Mouse (Mus musculus) heart, embryonic 15.5 days (tissue): ENCODE results near the gene Prpf8. TPM values are rescaled to one million over a fixed set of nuclear protein-coding genes. Genes with fewer than 3 reads are reported as not detected.

Source experiments
- ATAC-seq: fragments of 200-750 bp; cut with Nextera tagmentation; replicated peaks from 2 replicates; pipeline ENCODE4 v1.8.0; 2017; ENCODE audit warnings: low read depth, moderate TSS enrichment; ENCODE audit not compliant: insufficient number of reproducible peaks, insufficient read depth, low FRiP score
- H3K27ac ChIP-seq: fragments of 300-500 bp; sonication (generic); 2 replicates; pipeline ENCODE4 v1.5.1; 2015; ENCODE audit warnings: mild to moderate bottlenecking, inconsistent platforms
- H3K27me3 ChIP-seq: fragments of 300-500 bp; sonication (generic); 2 replicates; pipeline ENCODE4 v1.6.1; 2015; ENCODE audit warnings: inconsistent platforms
- H3K36me3 ChIP-seq: fragments of 300-500 bp; sonication (generic); 2 replicates; pipeline ENCODE4 v1.6.1; 2015; ENCODE audit warnings: mild to moderate bottlenecking, inconsistent platforms
- H3K4me1 ChIP-seq: fragments of 300-500 bp; sonication (generic); replicated peaks from 2 replicates; pipeline ENCODE4 v1.6.1; 2015; ENCODE audit warnings: inconsistent platforms
- H3K4me2 ChIP-seq: fragments of 300-500 bp; sonication (generic); 2 replicates; pipeline ENCODE4 v1.6.1; 2015; ENCODE audit warnings: inconsistent platforms, mild to moderate bottlenecking, moderate library complexity
- H3K4me3 ChIP-seq: fragments of 300-500 bp; sonication (generic); 2 replicates; pipeline ENCODE4 v1.5.1; 2015; ENCODE audit warnings: mild to moderate bottlenecking, inconsistent platforms
- H3K9ac ChIP-seq: fragments of 300-500 bp; sonication (generic); 2 replicates; pipeline ENCODE4 v1.6.1; 2015; ENCODE audit warnings: mild to moderate bottlenecking, inconsistent platforms
- H3K9me3 ChIP-seq: fragments of 300-500 bp; sonication (generic); replicated peaks from 2 replicates; pipeline ENCODE4 v1.6.1; 2016; ENCODE audit warnings: inconsistent platforms
- WGBS: fragments of 180-500 bp; shearing (Covaris S2); methylation state at CpG from one replicate; pipeline ENCODE4 v1.1.7; 2015; ENCODE audit warnings: mixed read lengths; 5-methylcytosine and 5-hydroxymethylcytosine counted together
- polyA plus RNA-seq: library from polyadenylated mRNA; unstranded; fragments of >200 nt; fragmentation: Nextera tagmentation; extraction: Ambion mirVana; gene quantifications from 2 replicates; pipeline ENCODE4 v1.2.1, GENCODE M21; 2015

The Prpf8 gene
- polyA plus RNA-seq, 1 experiment from 2014 or later, result 24.8 TPM

- Histone ChIP-seq H3K27me3 (no peaks in the 10 kb centered on the region), H3K36me3 (peaks cover 3% of the 10 kb centered on the region), H3K9ac (no peak overlapping the region), H3K4me1 (peaks cover 42% of the 10 kb centered on the region), H3K27ac (peak overlapping the region; percentile 96), H3K9me3 (no peaks in the 10 kb centered on the region), H3K4me3 (peak overlapping the region; percentile 80), H3K4me2 (peak overlapping the region; percentile 82)
- 17% methylated on average over 5 of the region's 5 CpGs for WGBS
- no peak for ATAC-seq
Observed at GRCm38 (mm10) chr11:75459751-75460102, 26.9 kb upstream of the Prpf8 start.

- Histone ChIP-seq H3K36me3 (peaks cover 9% of the 10 kb centered on the region), H3K4me2 (peak overlapping the region; percentile 82), H3K9me3 (no peaks in the 10 kb centered on the region), H3K27me3 (no peaks in the 10 kb centered on the region), H3K4me3 (peak overlapping the region; percentile 80), H3K27ac (peak overlapping the region; percentile 96), H3K4me1 (peaks cover 37% of the 10 kb centered on the region), H3K9ac (peak overlapping the region; percentile 57)
- 2% methylated on average over 19 of the region's 19 CpGs for WGBS
- 0 out of 2 replicates have a peak, but pooled peaks have one; percentile 24 for ATAC-seq
Observed at GRCm38 (mm10) chr11:75460103-75460843, 26.3 kb upstream of the Prpf8 start.

- peak; percentile 90 for ATAC-seq
- under 1% methylated on average over 46 of the region's 46 CpGs for WGBS
Observed at GRCm38 (mm10) chr11:75460844-75461742, 25.5 kb upstream of the Prpf8 start, which contains the start of gene Tlcd2. Gene Tlcd2 (plus strand): TSS chr11:75461715.

GRCm38 (mm10) chr11:75461743-75462252 lies 24.8 kb upstream of the Prpf8 start:
- no peaks in the 10 kb centered on the region for H3K9me3 ChIP-seq
- peaks cover 21% of the 10 kb centered on the region for H3K36me3 ChIP-seq
- under 1% methylated on average over 29 of the region's 30 CpGs for WGBS
- peak overlapping the region; percentile 78 for H3K4me2 ChIP-seq
- peak overlapping the region; percentile 94 for H3K27ac ChIP-seq
- peak overlapping the region; percentile 80 for H3K4me3 ChIP-seq
- H3K9ac ChIP-seq, result peak overlapping the region; percentile 81
- H3K27me3 ChIP-seq, result no peaks in the 10 kb centered on the region
- peak; percentile 0; the same call in 1 of the 2 replicates for ATAC-seq
- H3K4me1 ChIP-seq, result peaks cover 36% of the 10 kb centered on the region

More at GRCm38 (mm10) chr11:75460844-75461742, 25.5 kb upstream of the Prpf8 start, which contains the start of gene Tlcd2:
- H3K4me3 ChIP-seq, result peak within 1 kb of the TSS; percentile 80
- H3K27ac ChIP-seq, result peak within 1 kb of the TSS; percentile 96
- H3K9ac ChIP-seq, result peak within 1 kb of the TSS; percentile 81
- no peaks in the 10 kb centered on the region for H3K9me3 ChIP-seq
- peaks cover 17% of the 10 kb centered on the region for H3K36me3 ChIP-seq
- no peaks in the 10 kb centered on the region for H3K27me3 ChIP-seq
- H3K4me2 ChIP-seq, result peak within 1 kb of the TSS; percentile 82
- H3K4me1 ChIP-seq, result peaks cover 36% of the 10 kb centered on the region

GRCm38 (mm10) chr11:75462253-75462783 lies 24.3 kb upstream of the Prpf8 start:
- Histone ChIP-seq H3K4me1 (peaks cover 39% of the 10 kb centered on the region), H3K9me3 (no peaks in the 10 kb centered on the region), H3K27me3 (no peaks in the 10 kb centered on the region), H3K4me3 (peak overlapping the region; percentile 80), H3K4me2 (peak overlapping the region; percentile 78), H3K9ac (peak overlapping the region; percentile 81), H3K27ac (peak overlapping the region; percentile 94), H3K36me3 (peaks cover 23% of the 10 kb centered on the region)
- 3% methylated on average over 16 of the region's 16 CpGs for WGBS
- ATAC-seq, result peak; percentile 9

- WGBS, result 1% methylated on average over 9 of the region's 9 CpGs
- ATAC-seq, result peak; percentile 52
- H3K4me2 ChIP-seq, result peak overlapping the region; percentile 78
Observed at GRCm38 (mm10) chr11:75462865-75463336, 23.7 kb upstream of the Prpf8 start.

GRCm38 (mm10) chr11:75463624-75464023 lies 23.0 kb upstream of the Prpf8 start:
- H3K36me3 ChIP-seq, result peaks cover 23% of the 10 kb centered on the region
- no peak for ATAC-seq
- H3K4me3 ChIP-seq, result peak overlapping the region; percentile 80
- WGBS, result 57% methylated on average over 4 of the region's 4 CpGs
- no peaks in the 10 kb centered on the region for H3K9me3 ChIP-seq
- no peaks in the 10 kb centered on the region for H3K27me3 ChIP-seq
- H3K27ac ChIP-seq, result peak overlapping the region; percentile 94
- no peak overlapping the region for H3K9ac ChIP-seq
- peak overlapping the region; percentile 78 for H3K4me2 ChIP-seq
- H3K4me1 ChIP-seq, result peaks cover 49% of the 10 kb centered on the region

More at GRCm38 (mm10) chr11:75462865-75463336, 23.7 kb upstream of the Prpf8 start:
- H3K9ac ChIP-seq, result peak overlapping the region; percentile 81
- no peaks in the 10 kb centered on the region for H3K9me3 ChIP-seq
- peak overlapping the region; percentile 80 for H3K4me3 ChIP-seq
- H3K27ac ChIP-seq, result peak overlapping the region; percentile 94
- peaks cover 23% of the 10 kb centered on the region for H3K36me3 ChIP-seq
- H3K4me1 ChIP-seq, result peaks cover 45% of the 10 kb centered on the region
- H3K27me3 ChIP-seq, result no peaks in the 10 kb centered on the region

GRCm38 (mm10) chr11:75464417-75464816 lies 22.2 kb upstream of the Prpf8 start:
- Histone ChIP-seq H3K9me3 (no peaks in the 10 kb centered on the region), H3K4me3 (no peak overlapping the region), H3K27me3 (no peaks in the 10 kb centered on the region), H3K36me3 (peaks cover 23% of the 10 kb centered on the region), H3K27ac (no peak overlapping the region), H3K9ac (no peak overlapping the region), H3K4me1 (peaks cover 41% of the 10 kb centered on the region), H3K4me2 (no peak overlapping the region)
- 86% methylated on average over 6 of the region's 6 CpGs for WGBS
- ATAC-seq, result no peak

GRCm38 (mm10) chr11:75465051-75465450 lies 21.6 kb upstream of the Prpf8 start:
- Histone ChIP-seq H3K27me3 (no peaks in the 10 kb centered on the region), H3K4me1 (peaks cover 35% of the 10 kb centered on the region), H3K27ac (no peak overlapping the region), H3K4me2 (no peak overlapping the region), H3K4me3 (no peak overlapping the region), H3K36me3 (peaks cover 23% of the 10 kb centered on the region), H3K9ac (no peak overlapping the region), H3K9me3 (no peaks in the 10 kb centered on the region)
- WGBS, result 88% methylated on average over 6 of the region's 6 CpGs
- no peak for ATAC-seq

GRCm38 (mm10) chr11:75466731-75467505 lies 19.7 kb upstream of the Prpf8 start:
- H3K9me3 ChIP-seq, result no peaks in the 10 kb centered on the region
- peaks cover 31% of the 10 kb centered on the region for H3K4me1 ChIP-seq
- H3K9ac ChIP-seq, result no peak overlapping the region
- ATAC-seq, result no peak
- H3K4me2 ChIP-seq, result 0 out of 2 replicates have a peak overlapping the region, but pooled peaks have one; percentile 88
- 98% methylated on average over 4 of the region's 4 CpGs for WGBS
- H3K27me3 ChIP-seq, result no peaks in the 10 kb centered on the region
- H3K36me3 ChIP-seq, result peaks cover 23% of the 10 kb centered on the region
- H3K27ac ChIP-seq, result no peak overlapping the region
- no peak overlapping the region for H3K4me3 ChIP-seq
